Mouse (Mus musculus): ENCODE measurements around the gene Pfkfb3. TPM values are rescaled to one million over a fixed set of nuclear protein-coding genes. Genes with fewer than 3 reads are reported as not detected.

The Pfkfb3 gene
- polyA plus RNA-seq (2015; fragmentation: Nextera tagmentation; extraction: Ambion mirVana), result 16.1 and 20.6 TPM in 2 replicates

DNA sequence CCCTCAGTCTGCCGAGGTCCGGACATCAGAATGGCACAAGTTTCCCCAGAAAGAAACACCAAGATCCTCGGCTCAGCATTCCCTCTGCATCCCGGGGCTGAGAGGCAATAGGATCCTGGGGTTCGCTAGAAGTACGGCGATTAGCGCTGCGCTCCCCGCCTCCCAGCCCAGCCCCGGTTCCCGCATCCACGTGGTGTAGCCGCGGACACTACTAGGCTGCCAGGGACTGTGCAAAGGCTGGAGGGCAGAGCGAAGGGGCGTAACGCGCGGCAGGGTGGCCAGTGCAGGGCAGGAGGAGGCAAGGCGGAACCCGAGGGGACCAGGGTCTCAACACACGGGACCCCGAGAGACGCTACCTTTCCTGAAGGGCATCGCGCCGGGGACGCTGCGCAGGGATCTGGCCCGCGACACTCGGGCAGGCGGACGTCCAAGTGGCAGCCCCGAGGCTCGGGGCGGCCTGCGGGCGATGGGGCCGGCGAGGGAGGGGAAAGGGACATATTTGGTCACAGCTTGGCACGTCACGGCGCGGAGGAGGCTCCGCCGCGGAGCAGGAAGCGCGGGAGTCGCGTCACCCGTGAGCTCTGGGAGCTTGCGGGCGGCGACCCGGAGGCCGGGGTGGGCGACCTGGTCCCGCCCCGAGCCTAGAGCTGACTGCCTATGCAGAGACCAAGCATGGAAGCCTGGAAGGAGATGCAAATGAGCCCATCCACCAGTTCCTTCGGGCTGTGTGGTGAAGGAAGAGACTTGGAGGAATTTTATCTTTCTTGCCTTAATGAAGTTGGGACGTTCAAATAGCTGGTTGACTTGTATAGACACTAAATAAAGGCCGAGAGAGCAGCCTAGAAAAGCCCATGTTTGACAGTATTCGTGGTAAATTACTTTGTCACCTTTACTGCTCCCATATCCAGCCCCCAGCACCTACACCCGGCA, at the start of gene Pfkfb3:
Gene Pfkfb3, minus strand, starts transcription at position 607 of the 930 bp plus-strand sequence.
- Histone ChIP-seq H3K36me3 (ENCODE audit: control insufficient read depth, insufficient read depth, low read length) (no peaks in the 10 kb centered on the region), H3K9me3 (replicated peaks; ENCODE audit: control insufficient read depth, low read length) (no peaks in the 10 kb centered on the region), H3K27me3 (ENCODE audit: control insufficient read depth, insufficient read depth, low read length) (no peaks in the 10 kb centered on the region), H3K9ac (ENCODE audit: low read length) (peak within 1 kb of the TSS; percentile 75), H3K4me3 (replicated peaks; ENCODE audit: low read length) (peak within 1 kb of the TSS; percentile 65), H3K4me1 (ENCODE audit: control insufficient read depth, insufficient read depth, low read length) (no peaks in the 10 kb centered on the region; the same call in 1 of the 2 replicates), H3K27ac (ENCODE audit: low read length) (no peak within 1 kb of the TSS), H3K4me2 (ENCODE audit: low read depth, low read length) (peak within 1 kb of the TSS; percentile 98)
- ATAC-seq (ENCODE audit: insufficient read depth, low FRiP score), result peak; percentile 81
- 2% methylated on average over 66 of the region's 67 CpGs for WGBS

DNA sequence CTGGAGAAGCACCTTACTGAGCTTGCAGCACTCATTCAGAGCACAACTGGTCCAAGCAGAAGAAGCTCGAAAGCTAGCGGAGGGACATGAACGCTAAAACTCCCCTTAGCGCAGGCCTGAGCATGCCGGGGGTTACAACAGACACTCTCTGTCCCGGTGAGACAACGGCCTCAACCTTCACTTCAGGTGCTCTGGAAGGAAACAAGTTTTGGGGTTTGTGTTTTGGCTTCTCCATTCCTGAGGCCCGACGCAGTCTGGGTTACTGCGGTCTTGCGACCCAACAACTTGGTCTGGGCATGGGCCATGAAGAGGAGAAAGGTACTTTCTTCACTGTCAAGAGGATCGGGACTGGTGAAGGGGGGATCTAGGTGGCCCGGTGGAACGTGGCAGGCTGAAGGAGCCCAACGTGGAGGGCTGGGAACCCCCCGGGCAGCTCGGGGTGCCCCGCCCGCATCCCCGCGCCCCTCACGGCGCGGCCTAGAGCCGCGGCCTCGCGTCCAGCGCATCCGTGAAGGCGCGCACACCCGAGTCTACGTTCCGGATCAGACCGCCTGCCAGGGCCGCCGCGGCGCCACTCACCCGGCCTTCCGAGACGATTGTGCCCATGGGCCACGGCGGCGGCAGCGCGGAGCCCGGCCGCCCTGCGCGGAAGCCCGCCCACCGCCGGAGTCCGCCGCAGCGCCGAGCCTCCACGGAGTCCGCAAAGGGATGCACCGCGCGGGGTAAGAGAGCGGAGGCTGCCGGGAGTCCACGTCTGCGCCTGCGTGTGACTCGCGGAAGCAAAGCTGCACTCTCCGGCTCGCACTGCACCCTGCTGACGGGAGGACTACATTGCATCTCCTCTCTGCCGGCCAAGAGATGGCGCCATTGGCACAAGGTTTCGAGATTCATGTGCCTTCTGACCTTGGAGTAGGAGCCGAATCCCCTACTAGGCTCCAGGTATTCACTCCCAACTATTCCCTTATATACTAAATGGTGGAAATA, 48.9 kb upstream of the Pfkfb3 start:
- H3K27me3 ChIP-seq (ENCODE audit: control insufficient read depth, insufficient read depth, low read length), result no peaks in the 10 kb centered on the region
- peaks cover 10% of the 10 kb centered on the region for H3K4me1 ChIP-seq (ENCODE audit: control insufficient read depth, insufficient read depth, low read length)
- peak overlapping the region; percentile 51; the same call in 1 of the 2 replicates for H3K27ac ChIP-seq (ENCODE audit: low read length)
- no peaks in the 10 kb centered on the region for H3K9me3 ChIP-seq (replicated peaks; ENCODE audit: control insufficient read depth, low read length)
- 0 out of 2 replicates have a peak, but pooled peaks cover 9% of the 10 kb centered on the region for H3K36me3 ChIP-seq (ENCODE audit: control insufficient read depth, insufficient read depth, low read length)
- peak; percentile 98 for ATAC-seq (ENCODE audit: insufficient read depth, low FRiP score)
- peak overlapping the region; percentile 91 for H3K4me2 ChIP-seq (ENCODE audit: low read depth, low read length)
- peak overlapping the region; percentile 96 for H3K9ac ChIP-seq (ENCODE audit: low read length)
- under 1% methylated on average over 76 of the region's 78 CpGs for WGBS
- peak overlapping the region; percentile 73 for H3K4me3 ChIP-seq (replicated peaks; ENCODE audit: low read length)

DNA sequence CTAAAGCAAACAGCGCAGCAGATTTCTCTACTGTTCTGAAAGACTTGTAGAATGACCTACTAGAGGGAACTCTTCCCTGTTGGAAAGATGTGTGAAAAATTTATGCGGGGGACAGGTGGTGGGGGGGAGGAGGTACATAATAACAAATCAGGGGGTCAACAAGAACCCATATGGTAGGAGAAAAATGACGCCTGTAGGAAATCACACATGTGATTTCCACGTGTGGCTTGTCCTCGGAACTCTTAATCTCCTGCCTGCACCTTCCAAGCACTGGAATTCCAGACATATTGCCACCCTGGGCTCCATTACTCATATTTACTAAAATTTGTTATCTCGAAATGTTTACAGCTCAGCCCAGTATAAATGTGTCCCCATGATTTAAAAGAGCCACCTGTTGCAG, 47.9 kb upstream of the Pfkfb3 start:
- H3K27ac ChIP-seq (ENCODE audit: low read length), result no peak overlapping the region
- peaks cover 10% of the 10 kb centered on the region for H3K4me1 ChIP-seq (ENCODE audit: control insufficient read depth, insufficient read depth, low read length)
- H3K36me3 ChIP-seq (ENCODE audit: control insufficient read depth, insufficient read depth, low read length), result peaks cover 15% of the 10 kb centered on the region; the same call in 1 of the 2 replicates
- WGBS, result 69% methylated on average over 6 of the region's 6 CpGs
- H3K27me3 ChIP-seq (ENCODE audit: control insufficient read depth, insufficient read depth, low read length), result no peaks in the 10 kb centered on the region
- peak overlapping the region; percentile 96 for H3K9ac ChIP-seq (ENCODE audit: low read length)
- H3K9me3 ChIP-seq (replicated peaks; ENCODE audit: control insufficient read depth, low read length), result no peaks in the 10 kb centered on the region
- ATAC-seq (ENCODE audit: insufficient read depth, low FRiP score), result no peak
- H3K4me2 ChIP-seq (ENCODE audit: low read depth, low read length), result peak overlapping the region; percentile 91
- peak overlapping the region; percentile 73 for H3K4me3 ChIP-seq (replicated peaks; ENCODE audit: low read length)

DNA sequence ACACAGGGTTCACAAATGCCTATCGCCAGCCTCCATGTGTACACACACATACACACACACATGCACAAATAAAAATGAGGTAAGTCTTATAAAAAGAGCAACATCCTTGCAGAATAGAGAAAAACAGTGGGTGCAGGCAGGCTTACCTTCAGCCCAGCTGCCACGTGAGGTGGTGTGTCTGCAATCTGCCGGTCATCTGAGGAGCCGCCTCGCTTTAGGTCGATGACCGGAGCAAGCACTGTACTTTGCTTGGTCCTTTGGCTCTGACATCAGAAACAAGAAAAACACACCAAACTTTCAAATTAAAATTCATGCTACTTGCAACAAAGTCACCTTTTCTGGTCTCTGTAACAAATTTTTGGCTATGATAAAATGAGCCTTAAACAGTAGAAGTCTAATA, 44.0 kb upstream of the Pfkfb3 start:
- H3K27ac ChIP-seq (ENCODE audit: low read length), result no peak overlapping the region
- no peaks in the 10 kb centered on the region for H3K27me3 ChIP-seq (ENCODE audit: control insufficient read depth, insufficient read depth, low read length)
- no peaks in the 10 kb centered on the region for H3K9me3 ChIP-seq (replicated peaks; ENCODE audit: control insufficient read depth, low read length)
- no peak overlapping the region for H3K4me2 ChIP-seq (ENCODE audit: low read depth, low read length)
- no peak overlapping the region for H3K9ac ChIP-seq (ENCODE audit: low read length)
- H3K4me1 ChIP-seq (ENCODE audit: control insufficient read depth, insufficient read depth, low read length), result peaks cover 10% of the 10 kb centered on the region
- H3K4me3 ChIP-seq (replicated peaks; ENCODE audit: low read length), result no peak overlapping the region
- H3K36me3 ChIP-seq (ENCODE audit: control insufficient read depth, insufficient read depth, low read length), result peaks cover 26% of the 10 kb centered on the region
- 93% methylated on average over 7 of the region's 7 CpGs for whole genome bisulfite sequencing
- ATAC-seq (ENCODE audit: insufficient read depth, low FRiP score), result no peak

DNA sequence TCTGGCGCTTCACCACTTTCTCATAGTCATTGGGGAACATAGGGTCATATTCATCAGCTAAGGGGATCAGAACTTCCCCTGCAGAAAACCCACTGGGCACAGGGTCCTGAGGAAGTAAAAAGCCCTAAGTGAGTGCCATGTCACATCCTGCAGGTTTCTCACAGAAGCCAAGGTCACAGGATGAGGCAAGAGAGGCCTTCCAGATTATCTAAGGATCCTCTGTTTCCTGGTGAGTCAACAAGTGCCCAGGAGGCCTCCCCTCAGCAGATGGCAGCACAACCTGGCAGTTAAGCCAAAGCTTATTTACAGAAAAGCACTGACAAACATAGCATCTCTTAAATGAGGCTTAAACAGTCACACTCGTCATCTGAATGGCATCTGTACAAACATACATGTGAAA, 42.8 kb upstream of the Pfkfb3 start:
- no peak overlapping the region for H3K9ac ChIP-seq (ENCODE audit: low read length)

DNA sequence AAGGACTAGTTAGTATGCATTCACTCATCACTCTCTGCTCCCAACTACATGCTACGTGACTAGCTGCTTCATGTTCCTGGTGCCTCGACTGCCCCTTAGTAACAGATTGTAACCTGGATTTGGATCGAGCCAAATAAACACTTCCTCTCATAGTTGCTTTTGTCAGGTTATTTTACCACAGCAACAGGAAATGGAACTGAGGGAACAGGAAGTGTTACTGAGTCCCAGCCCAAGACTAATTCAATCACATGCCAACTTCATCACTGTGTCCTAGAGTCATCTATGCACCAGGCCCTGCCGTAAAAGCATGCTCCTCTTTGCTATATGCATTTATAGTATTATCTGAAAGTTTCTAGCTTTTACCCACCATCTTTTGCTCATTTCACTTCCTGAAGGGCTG, 34.1 kb upstream of the Pfkfb3 start:
- no peak overlapping the region for H3K9ac ChIP-seq (ENCODE audit: low read length)
- WGBS, result 89% methylated on average over 4 of the region's 4 CpGs
- H3K36me3 ChIP-seq (ENCODE audit: control insufficient read depth, insufficient read depth, low read length), result peaks cover 45% of the 10 kb centered on the region
- no peaks in the 10 kb centered on the region for H3K27me3 ChIP-seq (ENCODE audit: control insufficient read depth, insufficient read depth, low read length)
- H3K4me3 ChIP-seq (replicated peaks; ENCODE audit: low read length), result no peak overlapping the region
- H3K27ac ChIP-seq (ENCODE audit: low read length), result no peak overlapping the region
- no peaks in the 10 kb centered on the region for H3K4me1 ChIP-seq (ENCODE audit: control insufficient read depth, insufficient read depth, low read length)
- no peaks in the 10 kb centered on the region for H3K9me3 ChIP-seq (replicated peaks; ENCODE audit: control insufficient read depth, low read length)
- no peak overlapping the region for H3K4me2 ChIP-seq (ENCODE audit: low read depth, low read length)
- no peak for ATAC-seq (ENCODE audit: insufficient read depth, low FRiP score)

More for the DNA sequence above, 42.8 kb upstream of the Pfkfb3 start:
- no peak for ATAC-seq (ENCODE audit: insufficient read depth, low FRiP score)
- Histone ChIP-seq H3K4me2 (ENCODE audit: low read depth, low read length) (no peak overlapping the region), H3K4me3 (replicated peaks; ENCODE audit: low read length) (no peak overlapping the region), H3K27ac (ENCODE audit: low read length) (no peak overlapping the region), H3K36me3 (ENCODE audit: control insufficient read depth, insufficient read depth, low read length) (peaks cover 26% of the 10 kb centered on the region), H3K4me1 (ENCODE audit: control insufficient read depth, insufficient read depth, low read length) (peaks cover 4% of the 10 kb centered on the region; the same call in 1 of the 2 replicates), H3K9me3 (replicated peaks; ENCODE audit: control insufficient read depth, low read length) (no peaks in the 10 kb centered on the region), H3K27me3 (ENCODE audit: control insufficient read depth, insufficient read depth, low read length) (no peaks in the 10 kb centered on the region)
- WGBS, result 83% methylated on average over 2 of the region's 2 CpGs

DNA sequence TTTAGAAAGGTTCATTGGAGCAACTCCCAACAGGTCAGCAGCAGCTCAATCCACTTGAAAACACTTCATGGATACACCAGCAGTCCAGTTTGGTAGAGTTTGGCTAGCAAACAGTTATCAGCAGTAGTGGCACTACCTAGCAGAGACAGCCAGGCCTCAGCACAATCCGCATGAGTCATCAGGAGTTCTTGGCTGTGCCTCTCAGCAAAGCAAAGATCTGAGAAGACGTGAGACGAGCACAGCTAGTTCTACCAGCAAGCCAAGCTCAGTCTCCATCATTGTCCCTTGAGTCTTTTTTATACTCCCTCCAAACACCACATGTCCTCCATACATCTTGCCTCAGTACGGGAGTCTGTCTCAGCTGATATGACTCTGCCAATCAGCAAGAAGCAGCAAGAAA, 25.5 kb upstream of the Pfkfb3 start:
- Histone ChIP-seq H3K27ac (ENCODE audit: low read length) (no peak overlapping the region), H3K4me1 (ENCODE audit: control insufficient read depth, insufficient read depth, low read length) (no peaks in the 10 kb centered on the region), H3K4me2 (ENCODE audit: low read depth, low read length) (no peak overlapping the region), H3K9me3 (replicated peaks; ENCODE audit: control insufficient read depth, low read length) (no peaks in the 10 kb centered on the region), H3K36me3 (ENCODE audit: control insufficient read depth, insufficient read depth, low read length) (peaks cover 6% of the 10 kb centered on the region), H3K4me3 (replicated peaks; ENCODE audit: low read length) (no peak overlapping the region), H3K9ac (ENCODE audit: low read length) (no peak overlapping the region), H3K27me3 (ENCODE audit: control insufficient read depth, insufficient read depth, low read length) (no peaks in the 10 kb centered on the region)
- WGBS, result 87% methylated on average over 4 of the region's 4 CpGs
- ATAC-seq (ENCODE audit: insufficient read depth, low FRiP score), result no peak

DNA sequence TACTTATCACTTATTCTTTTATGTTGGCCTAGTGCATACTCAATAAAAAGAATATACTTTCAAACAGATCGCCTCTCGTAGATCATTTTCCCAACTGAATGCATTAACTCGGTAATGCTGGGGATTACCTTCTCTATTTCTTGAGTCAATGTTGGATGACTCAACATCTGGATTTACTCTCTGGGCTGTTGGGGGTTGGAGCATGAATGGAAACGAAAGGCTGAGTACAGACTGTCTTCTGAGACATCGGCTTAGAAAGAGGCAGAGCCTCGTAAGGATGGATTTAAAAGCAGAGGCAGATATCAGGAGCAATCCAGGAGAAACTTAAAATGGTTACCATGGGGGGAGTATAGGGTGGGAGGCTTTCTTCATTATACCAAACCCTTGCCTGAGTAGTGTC, 24.3 kb upstream of the Pfkfb3 start:
- H3K4me2 ChIP-seq (ENCODE audit: low read depth, low read length), result no peak overlapping the region
- H3K27me3 ChIP-seq (ENCODE audit: control insufficient read depth, insufficient read depth, low read length), result no peaks in the 10 kb centered on the region
- no peak overlapping the region for H3K9ac ChIP-seq (ENCODE audit: low read length)
- H3K27ac ChIP-seq (ENCODE audit: low read length), result no peak overlapping the region
- no peak for ATAC-seq (ENCODE audit: insufficient read depth, low FRiP score)
- no peaks in the 10 kb centered on the region for H3K4me1 ChIP-seq (ENCODE audit: control insufficient read depth, insufficient read depth, low read length)
- H3K4me3 ChIP-seq (replicated peaks; ENCODE audit: low read length), result no peak overlapping the region
- no peaks in the 10 kb centered on the region for H3K9me3 ChIP-seq (replicated peaks; ENCODE audit: control insufficient read depth, low read length)
- H3K36me3 ChIP-seq (ENCODE audit: control insufficient read depth, insufficient read depth, low read length), result no peaks in the 10 kb centered on the region
- 71% methylated on average over 6 of the region's 6 CpGs for WGBS

All from stomach, embryonic 16.5 days (tissue).